Mouse (Mus musculus) right cerebral cortex, postnatal 10 days (tissue): Measurements from ENCODE around the gene Spred1.

Experiments
- DNase-seq, 2 experiments: peaks; one replicate each; pipeline ENCODE4 v3.0.0; 2021; ENCODE audit warnings: low spot score in 2 of 2

Spred1 gene

DNA sequence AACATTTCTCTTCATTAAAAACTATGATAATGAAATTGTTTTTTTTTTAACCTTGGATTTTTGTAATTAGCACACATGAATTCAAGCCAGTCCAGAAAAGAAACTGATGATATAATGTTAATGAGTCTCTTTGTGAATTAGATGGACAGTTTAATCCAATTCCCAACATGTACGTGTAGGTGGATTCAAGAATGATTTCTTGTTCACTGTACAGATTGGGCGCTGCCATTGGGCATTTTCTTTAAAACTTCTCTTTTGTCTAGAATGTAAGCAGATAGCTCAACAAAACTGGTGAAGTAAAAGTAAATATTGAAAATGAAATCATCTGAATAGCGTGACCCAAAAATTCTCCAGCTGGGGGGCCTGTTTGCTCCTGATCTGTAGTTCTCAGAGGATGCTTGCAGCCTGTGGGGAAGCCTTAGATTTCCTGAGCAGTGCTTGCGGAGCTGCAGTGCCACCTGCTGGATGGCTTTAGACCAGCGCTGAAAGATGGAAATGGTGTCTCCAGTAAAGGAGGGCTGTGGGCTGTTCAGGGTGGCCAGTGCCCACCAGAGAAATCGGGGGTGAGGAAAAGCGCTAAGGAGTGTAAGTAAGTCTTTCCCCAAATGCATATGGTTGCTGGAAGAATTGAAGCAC, 59.2 kb downstream of the Spred1 start:
- DNase-seq: peak; percentile 86 to 88

DNA sequence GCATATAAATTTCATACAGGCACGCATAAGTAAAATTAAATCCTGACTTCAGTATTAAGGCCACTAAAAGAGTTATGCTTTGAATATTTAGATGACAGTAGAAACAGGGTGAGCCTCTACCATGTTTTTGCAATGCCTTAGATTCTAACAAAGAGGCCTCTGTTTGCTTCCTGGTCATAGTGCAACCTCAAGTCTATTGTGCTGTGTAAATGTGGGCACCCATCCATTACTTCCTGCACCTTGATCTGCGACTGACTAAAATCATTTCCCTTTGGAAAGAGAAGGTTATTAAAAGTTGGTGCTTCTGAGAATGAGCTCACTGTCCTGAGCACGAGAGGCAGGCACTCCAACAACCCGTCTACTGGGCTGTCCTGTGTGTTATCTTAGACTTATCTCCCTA, 64.4 kb downstream of the Spred1 start:
- DNase-seq: peak in 1 of 2 experiments; percentile 13

DNA sequence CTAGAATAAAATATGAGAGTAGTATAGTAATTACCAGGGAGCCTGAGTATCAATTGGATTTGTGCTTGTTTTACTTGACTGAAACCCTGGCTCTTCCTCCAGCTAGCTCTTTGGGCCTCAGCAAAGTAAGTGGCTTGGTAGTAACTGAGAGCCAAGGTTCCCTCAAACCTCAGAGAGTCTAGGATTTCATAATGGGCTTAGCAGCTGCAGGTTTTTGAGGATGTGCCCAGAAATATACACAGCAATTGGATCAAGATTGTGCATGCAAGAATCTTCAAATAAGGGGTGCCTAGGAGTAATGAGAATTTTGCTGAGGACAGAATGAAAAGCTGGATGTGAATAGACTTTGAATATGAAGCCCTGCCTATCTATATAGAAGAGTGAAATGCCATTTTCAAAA, 69.7 kb downstream of the Spred1 start:
- peak in 1 of 2 experiments; percentile 32 for DNase-seq

DNA sequence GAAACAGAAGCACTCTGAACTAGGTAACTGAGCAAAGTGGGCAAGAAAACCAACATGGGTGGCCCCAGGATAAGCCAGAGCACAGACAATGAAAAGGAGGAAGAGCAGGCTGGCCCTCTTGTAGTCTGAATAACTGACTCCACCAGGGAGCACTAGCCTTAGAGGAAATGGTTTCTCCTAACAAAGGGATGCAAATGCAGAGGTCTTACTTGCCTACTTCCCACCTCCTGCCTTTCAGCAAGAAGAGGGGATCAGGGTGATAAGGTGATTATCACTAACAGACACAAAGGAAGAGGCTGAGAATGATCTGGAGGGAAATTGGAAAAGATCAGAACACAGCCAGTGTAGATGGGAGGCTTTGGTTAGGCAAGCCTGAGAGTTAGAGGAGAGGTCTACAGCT, 73.1 kb downstream of the Spred1 start:
- no peak for DNase-seq

DNA sequence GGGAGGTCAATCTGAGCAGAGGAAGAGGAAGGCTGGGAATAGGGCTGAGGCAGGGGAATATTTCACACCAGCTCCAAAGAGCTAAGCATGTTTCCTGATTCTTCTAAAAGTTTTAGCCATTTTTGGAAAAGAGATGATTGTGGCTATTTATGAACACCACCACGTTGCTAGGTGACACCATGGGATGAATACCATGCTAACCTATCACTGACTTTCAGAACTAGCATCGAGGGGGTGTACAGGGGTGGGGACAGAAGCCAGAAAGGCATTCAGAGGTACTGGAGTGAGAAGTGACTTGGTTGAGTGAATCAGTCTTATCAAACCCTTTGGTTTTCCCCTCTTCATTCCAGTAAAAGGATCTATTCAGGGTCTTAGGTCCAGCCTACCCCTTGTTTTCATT, 74.0 kb downstream of the Spred1 start:
- no peak for DNase-seq

DNA sequence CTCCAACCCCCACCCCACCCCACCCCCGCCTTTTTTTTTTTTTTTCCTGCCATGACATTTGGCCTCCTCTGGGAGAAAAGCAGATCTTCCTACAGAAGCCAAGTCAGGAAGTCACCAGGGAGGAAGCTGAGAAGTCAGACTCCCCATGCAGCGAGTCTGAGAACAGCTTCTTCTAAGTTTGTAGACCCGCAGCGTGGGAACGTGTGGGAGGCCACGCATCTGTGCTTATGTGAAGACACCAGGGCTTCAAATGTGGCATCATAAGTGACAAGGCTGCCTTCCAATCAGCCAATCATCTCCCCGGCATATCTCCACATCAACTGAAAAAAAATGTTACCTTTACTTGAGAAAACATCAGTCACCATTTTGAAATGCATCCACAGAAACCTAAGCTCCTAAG, 74.4 kb downstream of the Spred1 start:
- DNase-seq: peak; percentile 46 to 65

DNA sequence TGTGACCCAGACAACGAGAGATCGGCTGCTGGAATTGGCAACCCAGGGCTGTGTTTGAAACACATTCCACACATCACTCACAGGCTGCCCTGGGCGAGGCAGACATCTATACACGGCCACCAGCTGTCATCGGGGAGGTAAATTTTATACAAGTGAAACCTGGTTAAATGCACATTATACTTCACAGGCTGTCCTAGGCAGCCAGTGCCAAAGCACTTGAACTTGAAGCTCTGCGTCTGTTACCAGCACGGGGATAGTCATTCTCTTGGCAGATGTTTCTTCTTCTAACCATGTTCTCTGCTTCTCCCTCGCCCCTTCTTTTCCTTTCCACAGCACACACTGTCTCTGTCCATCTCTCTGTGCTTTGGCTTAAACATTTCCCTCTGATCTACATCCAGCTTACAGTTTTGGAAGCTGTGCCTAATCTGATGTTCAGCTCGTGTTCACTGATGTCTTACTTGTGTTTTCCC, 79.7 kb downstream of the Spred1 start:
- no peak for DNase-seq

DNA sequence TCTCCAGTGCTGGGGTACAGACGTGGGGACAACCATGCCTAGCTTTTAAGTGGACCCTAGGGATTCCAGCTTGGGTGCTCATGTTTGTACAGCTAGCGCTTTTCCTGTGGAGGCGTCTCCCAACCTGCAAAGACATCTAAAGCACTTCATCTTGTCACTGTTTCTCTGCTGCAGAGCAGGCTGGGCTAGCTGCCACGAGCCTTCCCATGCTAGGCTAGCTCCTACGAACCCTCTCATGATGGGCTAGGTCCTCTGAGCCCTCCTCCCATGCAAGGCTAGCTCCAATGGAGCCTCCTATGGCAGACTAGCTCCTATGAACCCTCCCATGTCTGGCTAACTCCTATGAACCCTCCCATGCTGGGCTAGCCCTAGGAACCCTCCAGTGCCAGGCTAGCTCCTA, 82.2 kb downstream of the Spred1 start:
- DNase-seq: peak; percentile 46 to 63

DNA sequence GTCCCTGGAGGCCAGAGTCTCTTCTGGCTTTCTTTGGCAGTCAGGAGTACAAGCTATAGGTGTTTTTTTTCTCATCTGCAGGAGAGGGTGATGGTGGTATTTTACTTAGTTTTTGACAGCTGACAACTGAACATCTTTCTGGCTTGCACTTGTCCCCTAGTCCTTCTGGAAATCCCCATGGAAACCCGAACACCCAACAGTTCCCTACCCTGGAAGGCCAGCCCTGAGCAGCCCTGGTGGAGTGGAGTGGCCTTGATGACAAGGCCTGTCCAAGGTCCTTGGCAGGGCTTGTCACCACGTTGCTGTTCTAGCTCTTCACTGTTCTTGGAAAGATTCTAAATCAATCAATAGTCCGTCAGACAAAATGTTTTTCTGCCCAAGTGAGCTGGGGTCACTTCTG, 83.4 kb downstream of the Spred1 start:
- DNase-seq: no peak

DNA sequence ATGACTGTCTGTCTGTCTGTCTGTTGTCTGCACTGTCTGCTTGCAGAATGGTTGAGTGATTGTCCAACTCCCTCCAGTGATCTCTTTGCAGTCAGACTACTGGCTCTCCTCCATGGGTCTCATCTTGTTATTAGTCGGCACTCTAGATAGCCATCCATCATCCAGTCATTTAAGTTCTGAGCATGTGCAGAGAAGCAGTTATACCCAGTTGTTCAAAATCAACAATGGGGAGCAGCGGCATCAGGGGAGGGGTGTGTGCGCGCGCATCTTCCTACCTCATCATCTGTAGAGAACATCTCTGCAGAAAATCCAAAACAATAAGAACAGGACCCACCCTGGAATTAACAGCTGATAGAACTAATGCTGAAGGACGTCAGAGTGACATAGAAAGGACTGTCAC, 83.9 kb downstream of the Spred1 start:
- DNase-seq: no peak

DNA sequence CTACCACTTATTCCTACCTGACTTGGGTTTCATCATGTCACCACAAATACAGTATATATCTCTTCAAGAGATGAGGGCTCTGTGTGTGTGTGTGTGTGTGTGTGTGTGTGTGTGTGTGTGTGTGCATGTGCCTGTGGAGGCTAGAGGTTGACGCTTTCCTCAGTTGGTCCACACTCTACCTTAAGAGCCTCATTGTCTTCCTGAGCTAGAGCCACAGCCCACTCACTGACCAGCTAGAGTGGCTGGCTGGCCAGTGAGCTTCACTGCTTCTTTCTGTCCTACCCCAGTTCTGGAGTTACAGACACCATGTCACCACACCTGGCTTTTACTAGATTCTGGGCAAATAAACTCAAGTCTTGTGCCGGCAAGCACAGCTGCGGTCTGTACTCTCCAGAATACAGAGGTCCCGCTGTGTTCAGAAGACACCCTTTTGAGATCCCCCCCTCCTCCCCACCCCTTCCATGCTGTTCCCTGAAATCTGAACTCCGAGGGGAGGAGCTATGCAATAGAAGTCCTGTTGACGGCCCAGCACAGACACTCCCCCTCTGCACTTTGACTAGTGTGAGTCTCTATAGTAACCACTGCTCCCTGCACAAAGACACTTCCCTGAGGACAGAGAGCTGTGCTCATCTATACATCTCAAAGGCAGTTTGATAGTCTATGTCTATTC, 89.4 kb downstream of the Spred1 start:
- peak in 1 of 2 experiments; percentile 55 for DNase-seq

DNA sequence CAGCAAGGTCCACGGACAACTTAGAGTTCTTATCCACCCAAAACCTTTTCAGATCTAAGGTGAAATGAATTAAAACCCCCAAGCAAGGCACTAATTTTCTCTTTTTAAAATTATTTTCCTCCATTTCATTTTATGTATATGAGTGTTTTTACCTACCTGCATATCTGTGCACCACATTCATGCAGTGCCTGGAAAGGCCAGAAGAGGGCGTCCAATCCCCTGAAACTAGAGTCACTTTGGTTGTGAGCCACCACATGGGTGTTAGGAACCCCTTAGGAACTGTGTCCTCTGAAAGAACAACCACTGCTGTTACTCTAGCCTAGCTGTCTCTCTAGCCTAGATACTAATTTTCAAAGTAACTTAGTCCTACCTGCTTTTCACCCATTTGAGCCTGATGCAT, 95.0 kb downstream of the Spred1 start:
- no peak for DNase-seq

DNA sequence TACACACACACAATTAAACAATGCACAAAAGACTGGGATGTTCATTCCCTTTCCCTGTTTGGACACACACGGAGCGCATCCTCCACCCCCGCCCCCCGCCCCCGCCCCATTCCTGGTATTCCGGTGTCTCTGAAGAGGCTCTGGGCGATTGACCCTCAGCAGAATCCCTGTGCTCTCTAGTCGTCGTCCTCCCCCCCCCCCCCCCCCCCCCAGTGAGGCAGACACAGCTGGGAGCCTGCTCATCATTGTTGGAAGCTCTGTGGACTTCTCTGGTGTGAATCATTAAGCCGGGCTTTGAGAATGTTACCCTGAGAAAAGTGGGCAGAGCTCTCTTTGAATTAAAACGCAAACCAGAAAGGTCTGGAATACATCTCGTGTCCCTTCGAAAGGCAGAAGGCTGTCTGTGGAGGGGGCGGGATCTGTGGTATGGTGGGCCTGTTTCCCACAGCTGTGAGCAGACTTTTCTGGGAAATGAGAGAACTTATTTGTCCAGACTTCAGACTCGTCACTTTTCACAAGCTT, 96.6 kb downstream of the Spred1 start:
- no peak for DNase-seq

DNA sequence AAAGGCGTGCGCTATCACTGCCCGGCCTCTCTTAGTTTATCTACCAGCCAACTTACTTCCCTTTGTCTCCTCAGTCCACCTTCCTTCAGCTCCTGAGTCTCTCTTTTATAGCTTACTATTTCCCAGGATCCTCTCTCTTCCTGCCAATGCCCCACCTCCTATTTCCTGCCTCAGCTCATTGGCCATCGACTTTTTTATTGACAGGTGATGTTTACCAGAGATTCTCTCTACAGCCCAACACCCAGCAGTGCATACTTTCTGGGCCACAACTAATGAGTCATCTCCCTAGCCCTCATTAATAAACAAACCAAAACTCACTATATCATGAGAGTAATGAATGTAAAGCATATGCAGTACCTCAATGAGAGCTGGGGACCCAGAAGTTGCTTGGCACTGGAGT, 98.4 kb downstream of the Spred1 start:
- DNase-seq: no peak

DNA sequence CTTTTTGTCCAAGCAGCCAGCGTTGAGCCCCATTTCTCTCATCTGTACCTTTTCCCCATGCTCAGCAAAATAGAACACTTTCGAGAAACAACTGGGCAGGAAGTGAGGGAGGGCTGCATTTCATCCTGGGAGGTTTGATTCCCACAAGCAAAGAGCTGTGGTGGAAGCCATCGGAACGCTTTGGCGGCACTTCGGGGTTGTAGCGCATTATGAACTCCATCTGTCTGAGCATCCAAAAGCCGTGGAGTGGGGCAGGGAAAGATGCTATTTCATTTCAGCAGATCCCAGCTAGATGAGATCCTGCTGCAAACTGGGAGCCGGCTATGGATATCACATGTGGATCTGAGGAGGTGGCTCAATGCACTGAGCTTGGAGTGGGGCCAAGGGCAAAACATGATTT, 101.5 kb downstream of the Spred1 start:
- no peak for DNase-seq

DNA sequence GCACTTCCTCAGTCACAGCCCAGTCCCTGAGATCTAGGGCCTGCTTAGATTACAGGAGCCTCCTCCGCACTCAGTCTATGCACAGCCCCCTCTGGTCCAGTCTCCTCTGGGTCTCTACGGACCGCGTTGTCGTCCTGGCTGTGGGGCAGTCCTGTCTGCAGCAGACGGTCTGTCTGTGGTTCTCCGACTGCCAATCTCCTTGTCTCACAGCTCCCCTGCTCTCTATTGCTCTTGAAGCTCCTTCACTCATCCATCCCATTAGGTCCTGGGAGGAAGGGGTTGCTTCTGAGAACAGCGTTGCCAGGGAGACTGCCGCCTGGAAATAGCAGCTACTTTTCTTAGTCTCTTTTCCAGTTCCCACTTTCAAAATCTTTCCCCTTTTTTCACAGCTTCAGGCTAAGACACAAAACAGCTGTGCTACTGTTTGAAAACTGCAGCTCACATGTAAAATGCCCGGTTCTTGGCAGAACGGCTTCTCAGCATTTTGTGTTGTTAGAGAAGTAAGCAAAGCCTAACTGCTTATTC, 107.5 kb downstream of the Spred1 start:
- DNase-seq: peak; percentile 71 to 84

DNA sequence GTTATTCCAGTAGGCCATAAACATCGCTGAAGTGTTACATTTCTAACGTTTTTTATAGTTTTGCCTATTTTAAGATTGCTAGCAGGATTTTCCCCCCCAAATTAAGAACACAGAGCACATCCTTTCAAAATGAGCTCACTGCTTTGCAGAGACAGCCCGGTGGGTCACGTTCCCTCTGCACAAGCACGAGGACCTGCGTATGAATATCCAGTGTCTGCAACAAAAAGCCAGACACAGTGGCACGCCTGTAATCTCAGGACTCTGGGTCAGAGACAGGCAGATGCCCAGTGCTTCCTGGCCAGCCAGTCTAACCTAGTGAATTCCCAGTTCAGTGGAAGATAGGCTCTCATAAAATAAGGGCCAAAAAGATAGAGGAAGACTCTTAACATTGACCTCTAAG, 109.1 kb downstream of the Spred1 start:
- peak in 1 of 2 experiments; percentile 63 for DNase-seq

DNA sequence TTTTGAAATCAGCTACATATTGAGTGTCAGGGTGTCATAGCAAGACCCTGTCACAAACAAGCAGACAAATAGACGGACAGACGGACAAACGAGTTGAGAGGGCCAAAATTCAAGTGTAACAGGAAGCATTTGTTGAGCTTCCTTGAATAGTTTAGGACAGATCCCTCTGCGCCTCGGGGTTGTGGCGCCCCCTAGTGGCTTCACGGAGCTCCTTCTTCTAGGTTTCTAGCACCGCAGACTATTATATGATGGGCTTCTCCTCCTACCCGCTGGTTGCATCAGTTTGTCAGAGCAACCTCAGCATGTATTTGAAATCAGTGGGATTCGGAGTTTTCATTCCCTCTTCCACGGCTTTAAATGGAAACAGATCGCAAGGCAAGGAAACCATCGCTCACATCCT, 110.1 kb downstream of the Spred1 start:
- DNase-seq: peak; percentile 91 to 95
